Mouse (Mus musculus) bone marrow, adult 2 months (tissue): ENCODE results near the gene Gm20518. TPM values are rescaled to one million over a fixed set of nuclear protein-coding genes. Genes with fewer than 3 reads are reported as not detected.
A peak's percentile ranks its signal among the peaks of the same experiment; 100 is the strongest.

Source experiments
- H3K27ac ChIP-seq: fragments of 200-500 bp; 2 replicates; pipeline ENCODE4 v1.5.1; 2012; ENCODE audit warnings: low read depth, mild to moderate bottlenecking, control low read depth, inconsistent platforms, low read length; ENCODE audit not compliant: control insufficient read depth, poor library complexity, insufficient read depth
- H3K4me1 ChIP-seq: fragments of 200-500 bp; 2 replicates; pipeline ENCODE4 v1.6.1; 2011; ENCODE audit warnings: low read length; ENCODE audit not compliant: control insufficient read depth, insufficient read depth
- H3K4me3 ChIP-seq: fragments of 200-500 bp; replicated peaks from 2 replicates; pipeline ENCODE3; 2011; ENCODE audit warnings: mild to moderate bottlenecking, low read depth, low read length, control low read depth; ENCODE audit not compliant: control insufficient read depth
- CTCF ChIP-seq: fragments of 200-500 bp; IDR thresholded peaks from 2 replicates; pipeline ENCODE4 v1.5.1; 2011; ENCODE audit warnings: low read length, control low read depth; ENCODE audit not compliant: control insufficient read depth, insufficient read depth
- POLR2A ChIP-seq: fragments of 200-500 bp; IDR thresholded peaks from 2 replicates; pipeline ENCODE4 v1.6.1; 2011; ENCODE audit warnings: low read depth, mild to moderate bottlenecking, control low read depth, low read length, borderline replicate concordance; ENCODE audit not compliant: control insufficient read depth
- WGBS: fragments of 180-500 bp; shearing (Covaris S2); methylation state at CpG from one replicate; pipeline ENCODE4 v1.1.7; 2018; 5-methylcytosine and 5-hydroxymethylcytosine counted together
- polyA plus RNA-seq: library from polyadenylated mRNA; stranded (reverse); fragments of >200 nt; gene quantifications from 2 replicates; pipeline ENCODE4 v1.2.4, GENCODE M21; 2011; ENCODE audit warnings: low replicate concordance; ENCODE audit not compliant: missing spikeins, insufficient read depth, insufficient read length

The Gm20518 gene
- polyA plus RNA-seq, 1 experiment = 2.2 TPM

- Histone ChIP-seq H3K4me1 (no peaks in the 10 kb centered on the region; the same call in 1 of the 2 replicates), H3K27ac (no peak overlapping the region), H3K4me3 (no peak overlapping the region)
- TF ChIP-seq POLR2A = peak; percentile 18; the same call in 1 of the 2 replicates
- no peak for TF ChIP-seq CTCF
- WGBS = 3% methylated on average over 83 of the region's 83 CpGs
Measured at GRCm38 (mm10) chr16:17802839-17803674, 88.4 kb downstream of the Gm20518 start.

- Histone ChIP-seq H3K27ac (no peak overlapping the region), H3K4me3 (no peak overlapping the region), H3K4me1 (no peaks in the 10 kb centered on the region; the same call in 1 of the 2 replicates)
- TF ChIP-seq POLR2A = no peak
- no peak for TF ChIP-seq CTCF
- 14% methylated on average over 18 of the region's 18 CpGs for WGBS
Measured at GRCm38 (mm10) chr16:17802456-17802838, 89.0 kb downstream of the Gm20518 start.

GRCm38 (mm10) chr16:17801777-17802455, 89.6 kb downstream of the Gm20518 start:
- TF ChIP-seq CTCF = no peak
- no peak for TF ChIP-seq POLR2A
- Histone ChIP-seq H3K4me1 (no peaks in the 10 kb centered on the region; the same call in 1 of the 2 replicates), H3K4me3 (no peak overlapping the region), H3K27ac (no peak overlapping the region)
- WGBS = 20% methylated on average over 7 of the region's 7 CpGs

GRCm38 (mm10) chr16:17799584-17799983, 91.9 kb downstream of the Gm20518 start:
- Histone ChIP-seq H3K4me1 (no peaks in the 10 kb centered on the region; the same call in 1 of the 2 replicates), H3K4me3 (no peak overlapping the region), H3K27ac (no peak overlapping the region)
- no peak for TF ChIP-seq POLR2A
- no peak for TF ChIP-seq CTCF

GRCm38 (mm10) chr16:17798321-17799180, 92.9 kb downstream of the Gm20518 start:
- Histone ChIP-seq H3K4me1 (no peaks in the 10 kb centered on the region; the same call in 1 of the 2 replicates), H3K27ac (no peak overlapping the region), H3K4me3 (no peak overlapping the region)
- WGBS = 12% methylated on average over 34 of the region's 45 CpGs
- TF ChIP-seq POLR2A (no peak), CTCF (no peak)

GRCm38 (mm10) chr16:17797812-17798311, 93.6 kb downstream of the Gm20518 start:
- Histone ChIP-seq H3K4me3 (no peak overlapping the region), H3K4me1 (no peaks in the 10 kb centered on the region; the same call in 1 of the 2 replicates), H3K27ac (no peak overlapping the region)
- WGBS = 11% methylated on average over 29 of the region's 29 CpGs
- TF ChIP-seq CTCF (no peak), POLR2A (no peak)

- TF ChIP-seq POLR2A (no peak), CTCF (no peak)
- Histone ChIP-seq H3K4me3 (no peak within 1 kb of the TSS), H3K4me1 (no peaks in the 10 kb centered on the region), H3K27ac (no peak within 1 kb of the TSS)
- 3% methylated on average over 68 of the region's 81 CpGs for WGBS
Measured at GRCm38 (mm10) chr16:17796971-17797811, 94.3 kb downstream of the Gm20518 start, which contains the start of gene Scarf2. Gene Scarf2, plus strand, starts transcription at chr16:17797282.
